Mouse (Mus musculus) liver, embryonic 12.5 days (tissue): ENCODE measurements at regions not wholly inside any gene's neighbourhood (a gene's known extent, or its start where the extent isn't known, plus 50 kb on each side); places are given as distances from the start of the nearest gene placed in this dataset.

ENCODE experiments used
- ATAC-seq: fragments of 200-750 bp; cut with Nextera tagmentation; 2 replicates; pipeline ENCODE4 v1.8.0; 2017; ENCODE audit warnings: moderate number of reproducible peaks, mild to moderate bottlenecking, moderate library complexity
- H3K27ac ChIP-seq: fragments of 300-500 bp; sonication (generic); 2 replicates; pipeline ENCODE4 v1.5.1; 2016; ENCODE audit warnings: mild to moderate bottlenecking
- H3K27me3 ChIP-seq: fragments of 300-500 bp; sonication (generic); replicated peaks from 2 replicates; pipeline ENCODE4 v1.6.1; 2016; ENCODE audit warnings: mild to moderate bottlenecking, moderate library complexity
- H3K36me3 ChIP-seq: fragments of 300-500 bp; sonication (generic); 2 replicates; pipeline ENCODE4 v1.6.1; 2016; ENCODE audit warnings: mild to moderate bottlenecking, moderate library complexity
- H3K4me1 ChIP-seq: fragments of 300-500 bp; sonication (generic); 2 replicates; pipeline ENCODE4 v1.6.1; 2016
- H3K4me2 ChIP-seq: fragments of 300-500 bp; sonication (generic); 2 replicates; pipeline ENCODE4 v1.6.1; 2016; ENCODE audit warnings: mild to moderate bottlenecking, moderate library complexity
- H3K4me3 ChIP-seq: fragments of 300-500 bp; sonication (generic); 2 replicates; pipeline ENCODE4 v1.5.1; 2016; ENCODE audit warnings: mild to moderate bottlenecking, moderate library complexity
- H3K9ac ChIP-seq: fragments of 300-500 bp; sonication (generic); 2 replicates; pipeline ENCODE4 v1.6.1; 2016; ENCODE audit warnings: mild to moderate bottlenecking, moderate library complexity
- H3K9me3 ChIP-seq: fragments of 300-500 bp; sonication (generic); replicated peaks from 2 replicates; pipeline ENCODE4 v1.6.1; 2016; ENCODE audit warnings: mild to moderate bottlenecking, moderate library complexity
- WGBS: fragments of 180-500 bp; shearing (Covaris S2); methylation state at CpG from one replicate; pipeline ENCODE4 v1.1.7; 2016; ENCODE audit not compliant: insufficient replicate concordance; 5-methylcytosine and 5-hydroxymethylcytosine counted together

- no peaks in the 10 kb centered on the region for H3K36me3 ChIP-seq
- H3K4me2 ChIP-seq = no peak overlapping the region
Observed at GRCm38 (mm10) chr17:4865621-4866020, 128.5 kb upstream of the Arid1b start.

DNA sequence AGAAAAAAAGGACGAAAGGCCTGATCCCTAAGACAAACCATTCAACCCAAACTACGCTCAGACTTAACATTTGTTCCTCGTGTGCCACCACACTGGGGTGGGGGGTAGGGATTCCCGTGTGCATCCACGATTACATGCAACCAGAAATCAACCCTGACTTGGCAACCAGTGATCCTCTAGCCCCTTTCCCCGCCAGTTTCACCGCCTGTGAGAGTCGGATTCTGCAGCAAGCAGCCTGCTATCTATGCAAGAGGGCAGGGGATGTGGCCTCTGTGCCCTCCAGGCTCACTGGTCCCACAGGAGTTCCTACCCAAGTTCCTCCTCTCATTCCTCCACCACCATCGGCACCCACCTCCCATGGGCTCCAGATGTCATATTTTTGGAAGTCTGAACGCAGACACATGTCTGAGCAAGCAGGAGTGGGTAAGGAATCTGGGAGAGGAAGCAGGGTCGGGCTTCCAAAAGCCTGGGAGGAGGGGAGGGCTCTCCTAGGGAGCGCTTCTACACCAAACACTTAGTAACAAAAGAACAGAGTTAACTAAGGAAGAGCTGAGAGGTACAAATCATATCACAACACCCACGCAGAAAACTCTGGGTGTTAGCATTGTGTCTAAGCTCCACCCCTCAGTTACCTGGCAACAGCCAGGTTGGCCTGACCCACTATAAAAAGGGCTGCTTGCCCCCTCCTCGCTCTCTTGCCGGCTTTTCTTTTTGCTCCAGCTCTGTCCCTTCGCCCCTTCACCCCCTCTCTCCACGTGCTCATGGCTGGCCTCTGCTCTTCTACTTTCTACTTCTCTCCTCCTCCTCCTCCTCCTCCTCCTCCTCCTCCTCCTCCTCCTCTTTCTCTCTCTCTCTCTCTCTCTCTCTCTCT is 127.9 kb upstream of the Arid1b start:
- Histone ChIP-seq H3K36me3 (no peaks in the 10 kb centered on the region), H3K4me1 (no peaks in the 10 kb centered on the region), H3K9me3 (no peaks in the 10 kb centered on the region), H3K4me2 (no peak overlapping the region), H3K9ac (no peak overlapping the region), H3K4me3 (no peak overlapping the region), H3K27me3 (peaks cover 11% of the 10 kb centered on the region; the same call in 1 of the 2 replicates), H3K27ac (no peak overlapping the region)
- 46% methylated on average over 17 of the region's 17 CpGs for WGBS
- ATAC-seq = no peak

More at GRCm38 (mm10) chr17:4865621-4866020, 128.5 kb upstream of the Arid1b start:
- Histone ChIP-seq H3K9ac (no peak overlapping the region), H3K4me3 (no peak overlapping the region), H3K9me3 (no peaks in the 10 kb centered on the region), H3K27ac (no peak overlapping the region), H3K27me3 (peaks cover 11% of the 10 kb centered on the region; the same call in 1 of the 2 replicates), H3K4me1 (no peaks in the 10 kb centered on the region)
- 64% methylated on average over 10 of the region's 10 CpGs for WGBS
- no peak for ATAC-seq

DNA sequence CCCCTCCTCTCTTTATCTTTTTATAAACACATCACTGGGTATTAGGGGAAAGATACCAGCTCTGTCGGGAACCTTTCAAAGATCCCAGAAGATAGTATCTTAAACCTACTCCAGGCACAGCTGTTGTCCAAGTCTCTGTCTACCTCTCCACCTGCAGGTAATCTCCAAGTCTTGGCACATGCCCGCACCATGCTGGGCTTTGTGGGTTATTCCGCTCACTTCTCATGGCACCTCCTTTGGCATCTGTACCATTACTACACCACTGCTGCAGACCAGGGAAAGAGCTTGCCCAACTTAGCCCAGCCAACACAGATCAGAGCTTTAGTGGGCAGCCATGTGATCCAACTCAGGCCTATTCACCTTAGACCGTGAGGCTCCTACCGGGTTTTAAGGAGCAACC is 127.0 kb upstream of the Arid1b start:
- ATAC-seq = no peak

DNA sequence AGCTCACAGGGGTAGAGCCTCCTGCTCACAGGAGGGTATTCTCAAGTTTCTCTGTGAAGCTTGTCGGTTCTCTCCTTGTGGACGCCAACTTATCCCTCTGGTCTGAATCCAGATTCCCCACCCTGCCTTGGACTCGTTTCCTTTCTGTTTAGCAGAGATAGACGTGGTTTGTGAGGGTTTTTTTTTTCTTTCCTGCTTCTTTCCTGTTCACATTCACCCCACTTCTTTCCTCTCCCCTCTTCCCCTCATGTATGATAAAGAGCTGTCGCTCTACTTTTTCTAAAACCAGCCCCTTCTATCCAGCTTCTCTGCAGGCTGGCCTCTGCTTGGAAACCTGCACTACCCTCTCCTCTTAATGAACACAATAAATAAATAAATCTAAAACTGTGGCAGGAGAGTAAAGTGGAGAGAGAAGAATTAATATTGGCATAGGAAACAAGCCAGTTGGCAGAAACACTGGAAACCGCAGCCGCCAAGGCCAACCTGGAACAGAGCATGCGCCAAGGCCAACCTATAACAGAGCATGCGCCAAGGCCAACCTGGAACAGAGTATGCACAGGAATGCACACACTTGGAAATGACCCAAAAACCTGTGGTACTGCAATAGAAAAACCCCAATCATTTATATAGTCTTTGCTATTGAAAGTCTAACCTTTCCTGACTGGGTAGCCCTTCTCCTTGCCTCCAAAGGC is 126.2 kb upstream of the Arid1b start:
- H3K4me1 ChIP-seq = no peaks in the 10 kb centered on the region
- H3K27me3 ChIP-seq = peaks cover 11% of the 10 kb centered on the region; the same call in 1 of the 2 replicates
- no peak overlapping the region for H3K4me2 ChIP-seq
- WGBS = 46% methylated on average over 9 of the region's 9 CpGs
- no peak for ATAC-seq
- no peak overlapping the region for H3K27ac ChIP-seq
- H3K36me3 ChIP-seq = no peaks in the 10 kb centered on the region
- H3K9me3 ChIP-seq = no peaks in the 10 kb centered on the region
- no peak overlapping the region for H3K4me3 ChIP-seq
- H3K9ac ChIP-seq = no peak overlapping the region

More for the DNA sequence above, 127.0 kb upstream of the Arid1b start:
- Histone ChIP-seq H3K4me2 (no peak overlapping the region), H3K9me3 (no peaks in the 10 kb centered on the region), H3K27ac (no peak overlapping the region), H3K4me3 (no peak overlapping the region), H3K36me3 (no peaks in the 10 kb centered on the region), H3K4me1 (no peaks in the 10 kb centered on the region), H3K9ac (no peak overlapping the region), H3K27me3 (peaks cover 11% of the 10 kb centered on the region; the same call in 1 of the 2 replicates)
- 67% methylated on average over 5 of the region's 5 CpGs for WGBS

GRCm38 (mm10) chr17:4868446-4868825 is 125.7 kb upstream of the Arid1b start:
- ATAC-seq = no peak
- H3K9me3 ChIP-seq = no peaks in the 10 kb centered on the region
- H3K9ac ChIP-seq = no peak overlapping the region
- H3K27me3 ChIP-seq = peaks cover 11% of the 10 kb centered on the region; the same call in 1 of the 2 replicates
- no peak overlapping the region for H3K4me3 ChIP-seq
- no peaks in the 10 kb centered on the region for H3K36me3 ChIP-seq
- no peaks in the 10 kb centered on the region for H3K4me1 ChIP-seq
- WGBS = 70% methylated on average over 10 of the region's 10 CpGs
- H3K27ac ChIP-seq = no peak overlapping the region
- H3K4me2 ChIP-seq = no peak overlapping the region

- Histone ChIP-seq H3K27me3 (peaks cover 11% of the 10 kb centered on the region; the same call in 1 of the 2 replicates), H3K4me2 (no peak overlapping the region), H3K4me3 (no peak overlapping the region), H3K36me3 (no peaks in the 10 kb centered on the region), H3K9ac (no peak overlapping the region), H3K9me3 (no peaks in the 10 kb centered on the region), H3K27ac (no peak overlapping the region), H3K4me1 (no peaks in the 10 kb centered on the region)
- no peak for ATAC-seq
- WGBS = 67% methylated on average over 5 of the region's 5 CpGs
Observed at GRCm38 (mm10) chr17:4868861-4869260, 125.3 kb upstream of the Arid1b start.

DNA sequence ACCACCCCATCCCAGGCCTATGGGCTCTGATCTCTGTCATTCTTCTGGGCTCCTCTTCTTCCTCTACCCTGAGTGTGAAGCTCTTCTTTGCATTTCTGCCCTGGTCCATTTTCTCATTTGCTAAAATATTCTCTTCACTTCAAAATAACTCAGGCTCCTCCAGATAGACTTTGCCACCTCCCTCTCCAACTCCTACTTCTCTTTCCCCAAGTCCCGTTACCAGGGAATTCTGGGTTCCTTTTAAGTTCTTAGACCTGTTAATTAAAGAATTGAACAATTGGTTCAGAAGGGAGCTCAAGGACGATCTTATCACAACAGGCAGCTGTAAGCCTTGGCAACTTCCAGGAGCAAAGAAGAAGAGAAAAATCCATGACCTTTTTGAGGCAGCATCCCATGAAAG is 122.9 kb upstream of the Arid1b start:
- 42% methylated on average over 2 of the region's 2 CpGs for WGBS
- H3K4me1 ChIP-seq = no peaks in the 10 kb centered on the region
- H3K4me3 ChIP-seq = no peak overlapping the region
- no peak overlapping the region for H3K27ac ChIP-seq
- H3K9me3 ChIP-seq = no peaks in the 10 kb centered on the region
- H3K4me2 ChIP-seq = no peak overlapping the region
- H3K36me3 ChIP-seq = no peaks in the 10 kb centered on the region
- no peak for ATAC-seq
- H3K9ac ChIP-seq = no peak overlapping the region
- H3K27me3 ChIP-seq = peaks cover 6% of the 10 kb centered on the region; the same call in 1 of the 2 replicates

DNA sequence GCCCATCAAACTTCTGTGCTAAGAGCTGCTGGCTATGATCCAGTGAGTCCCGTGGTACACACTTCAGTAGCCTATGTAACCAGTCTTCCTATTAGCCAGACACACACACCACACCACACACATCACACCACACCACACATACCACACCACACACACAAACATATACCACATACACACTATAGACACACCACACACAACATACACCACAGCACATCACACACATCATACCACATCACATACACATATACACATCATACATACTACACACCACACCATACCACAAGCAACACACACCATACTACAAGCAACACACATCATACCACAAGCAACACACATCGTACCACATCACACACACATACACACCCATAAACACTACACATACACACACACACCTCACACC is 119.7 kb upstream of the Arid1b start:
- H3K36me3 ChIP-seq = no peaks in the 10 kb centered on the region
- no peaks in the 10 kb centered on the region for H3K9me3 ChIP-seq
- no peak overlapping the region for H3K4me3 ChIP-seq
- no peak overlapping the region for H3K27ac ChIP-seq
- ATAC-seq = no peak
- WGBS = 70% methylated on average over 2 of the region's 2 CpGs
- no peak overlapping the region for H3K4me2 ChIP-seq
- no peaks in the 10 kb centered on the region for H3K4me1 ChIP-seq
- H3K27me3 ChIP-seq = no peaks in the 10 kb centered on the region; the same call in 1 of the 2 replicates
- H3K9ac ChIP-seq = no peak overlapping the region

DNA sequence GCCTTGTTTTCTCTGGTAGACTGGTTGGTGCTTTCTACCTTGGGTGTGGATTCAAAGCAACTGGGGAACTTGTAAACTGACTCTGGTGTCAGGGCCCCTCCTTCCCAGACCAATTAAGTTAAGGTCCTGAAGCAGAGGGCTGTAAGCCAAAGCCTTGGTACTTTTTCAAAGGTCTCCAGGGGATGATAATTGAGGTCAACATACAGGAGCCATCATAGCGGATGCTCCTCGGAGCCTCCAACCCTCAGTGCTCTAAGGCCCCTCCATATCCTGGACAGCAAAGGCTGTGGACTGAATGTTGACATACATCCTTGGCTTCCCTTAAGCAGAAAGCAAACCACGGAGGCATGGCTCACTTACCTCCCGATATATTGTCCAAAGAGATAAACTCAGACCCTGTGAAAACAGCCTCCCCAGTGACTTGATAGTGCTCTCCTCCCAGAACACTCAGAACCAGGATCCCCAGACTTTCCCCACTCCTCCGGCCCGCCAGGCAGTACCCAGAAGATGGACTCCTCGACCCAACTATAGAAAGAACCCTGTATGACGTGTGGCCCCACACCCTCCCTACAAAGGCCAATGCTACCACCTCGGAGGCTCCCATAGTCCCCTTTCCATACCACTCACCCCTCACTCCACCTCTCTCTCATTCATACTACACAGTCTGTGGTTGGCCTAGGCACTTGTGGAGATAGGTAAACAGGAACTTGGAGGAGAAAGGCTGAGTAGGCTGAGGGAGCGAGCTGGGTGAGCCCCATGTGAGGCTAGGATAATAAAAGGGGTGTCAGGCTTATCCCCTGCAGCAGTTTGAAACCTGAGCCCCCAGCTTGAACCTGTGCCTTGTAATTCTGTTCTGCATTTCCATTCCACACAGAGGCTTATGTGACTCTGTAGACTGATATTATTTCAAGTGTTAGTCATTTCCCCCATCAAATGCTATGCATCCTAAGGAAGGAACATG is 118.8 kb upstream of the Arid1b start:
- H3K36me3 ChIP-seq = no peaks in the 10 kb centered on the region
- H3K27me3 ChIP-seq = no peaks in the 10 kb centered on the region; the same call in 1 of the 2 replicates
- no peak overlapping the region for H3K9ac ChIP-seq
- no peak overlapping the region for H3K27ac ChIP-seq
- H3K4me3 ChIP-seq = no peak overlapping the region
- WGBS = 55% methylated on average over 10 of the region's 10 CpGs
- no peaks in the 10 kb centered on the region for H3K9me3 ChIP-seq
- H3K4me2 ChIP-seq = no peak overlapping the region
- H3K4me1 ChIP-seq = no peaks in the 10 kb centered on the region
- no peak for ATAC-seq

- Histone ChIP-seq H3K27ac (no peak overlapping the region), H3K4me1 (no peaks in the 10 kb centered on the region), H3K9me3 (no peaks in the 10 kb centered on the region), H3K4me2 (no peak overlapping the region), H3K4me3 (no peak overlapping the region), H3K27me3 (no peaks in the 10 kb centered on the region; the same call in 1 of the 2 replicates), H3K36me3 (no peaks in the 10 kb centered on the region), H3K9ac (no peak overlapping the region)
- 73% methylated on average over 4 of the region's 4 CpGs for WGBS
- ATAC-seq = no peak
Observed at GRCm38 (mm10) chr17:4876431-4876830, 117.7 kb upstream of the Arid1b start.

GRCm38 (mm10) chr17:4881473-4881872 is 112.7 kb upstream of the Arid1b start:
- no peak for ATAC-seq
- H3K4me3 ChIP-seq = no peak overlapping the region
- no peak overlapping the region for H3K27ac ChIP-seq
- WGBS = 52% methylated on average over 5 of the region's 5 CpGs
- H3K36me3 ChIP-seq = no peaks in the 10 kb centered on the region
- no peak overlapping the region for H3K4me2 ChIP-seq
- H3K4me1 ChIP-seq = no peaks in the 10 kb centered on the region
- H3K27me3 ChIP-seq = no peaks in the 10 kb centered on the region
- H3K9ac ChIP-seq = no peak overlapping the region
- H3K9me3 ChIP-seq = no peaks in the 10 kb centered on the region
